Mouse (Mus musculus): ENCODE measurements at regions not wholly inside any gene's neighbourhood (a gene's known extent, or its start where the extent isn't known, plus 50 kb on each side); places are given as distances from the start of the nearest gene placed in this dataset.

- no peak for TF ChIP-seq EP300 (optimal IDR thresholded peaks at IDR 0.05)
- no peak for TF ChIP-seq CTCF (IDR thresholded peaks at IDR 0.05; ENCODE audit: low read depth)
Observed at GRCm38 (mm10) chr4:105336557-105336956, 179.4 kb downstream of the Plpp3 start.

Measured in stomach, postnatal 0 days (tissue).